In the genomic region with DNA sequence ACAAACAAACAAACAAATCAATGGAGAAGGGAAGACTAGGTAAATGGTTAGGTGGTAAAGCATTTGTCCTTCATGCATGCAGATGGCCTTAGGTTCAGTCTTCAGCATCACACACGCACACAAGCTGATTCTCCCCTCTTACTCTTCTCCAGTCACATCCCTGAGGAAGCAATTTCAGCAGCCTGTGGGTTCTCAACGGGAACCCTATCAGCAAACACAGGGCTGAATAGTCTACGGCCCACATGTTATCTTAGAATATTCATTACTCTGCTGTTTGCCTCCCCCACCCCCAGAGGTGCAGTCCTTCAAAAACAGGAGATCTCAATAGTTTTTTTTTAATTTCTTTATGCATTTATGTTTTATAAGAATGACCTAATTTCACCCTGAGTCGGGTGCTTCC, we compare ENCODE assay signal across 40 mouse cellular contexts. TPM values are rescaled to one million over a fixed set of nuclear protein-coding genes. Genes with fewer than 3 reads are reported as not detected.
"Had no signal": no experiment of that assay in that cellular context is flagged by ENCODE, and none has a peak within 500 bp of the region (broad histone marks: within the 10 kb centered on the region; RNA-seq: fewer than 3 reads in every experiment).

No protein-coding gene starts in this region.

- H3K27ac ChIP-seq: heart, embryonic 13.5 days; heart, embryonic 15.5 days; hindbrain, embryonic 13.5 days; hindbrain, embryonic 15.5 days; hindbrain, postnatal 0 days; limb, embryonic 13.5 days; limb, embryonic 15.5 days; liver, embryonic 12.5 days; liver, embryonic 14.5 days had no signal

- ATAC-seq: hindbrain, postnatal 0 days; intestine, embryonic 16.5 days; liver, embryonic 12.5 days had no signal

- H3K4me1 ChIP-seq: liver, embryonic 12.5 days had no signal

- H3K9me3 ChIP-seq: heart, embryonic 13.5 days; heart, embryonic 15.5 days; hindbrain, embryonic 13.5 days; hindbrain, embryonic 15.5 days; limb, embryonic 13.5 days; limb, embryonic 15.5 days; liver, embryonic 12.5 days had no signal

- H3K36me3 ChIP-seq: heart, embryonic 13.5 days; hindbrain, embryonic 13.5 days; hindbrain, embryonic 15.5 days; limb, embryonic 13.5 days; limb, embryonic 15.5 days; liver, embryonic 12.5 days had no signal

- H3K4me3 ChIP-seq: heart, embryonic 13.5 days; heart, embryonic 15.5 days; hindbrain, embryonic 13.5 days; hindbrain, embryonic 15.5 days; limb, embryonic 13.5 days; limb, embryonic 15.5 days; liver, embryonic 12.5 days had no signal

- H3K9ac ChIP-seq: heart, embryonic 13.5 days; heart, embryonic 15.5 days; hindbrain, embryonic 13.5 days; hindbrain, embryonic 15.5 days; limb, embryonic 13.5 days; limb, embryonic 15.5 days; liver, embryonic 12.5 days; liver, embryonic 14.5 days had no signal

- DNase-seq: gastrocnemius, postnatal 14 days; gastrocnemius, postnatal 36 days; heart, adult 18-20 months; heart, postnatal 14 days; heart, postnatal 36 days; kidney, adult 11 months; kidney, adult 2 months; kidney, adult 9 months; kidney, postnatal 10 days; kidney, postnatal 25 days; layer of hippocampus, adult 9-11 months; layer of hippocampus, postnatal 36 days; left cerebral cortex, postnatal 4 days had no signal

- H3K4me2 ChIP-seq: heart, embryonic 11.5 days; heart, embryonic 13.5 days; heart, embryonic 15.5 days; hindbrain, embryonic 13.5 days; hindbrain, embryonic 15.5 days; limb, embryonic 13.5 days; limb, embryonic 15.5 days; liver, embryonic 12.5 days had no signal

RNA-seq across cellular contexts. Expression of a gene that starts 3.8 kb away (rescaled TPM):
- total RNA-seq: gastrocnemius, adult 8-10 months; gastrocnemius, postnatal 14 days; gastrocnemius, postnatal 36 days; heart, adult 18-20 months; heart, postnatal 14 days; heart, postnatal 36 days; hematopoietic stem cell, adult 5-6 weeks; layer of hippocampus, adult 18-20 months; layer of hippocampus, adult 8-10 months; layer of hippocampus, postnatal 14 days; layer of hippocampus, postnatal 36 days; left cerebral cortex, adult 18-20 months; left cerebral cortex, adult 8-10 months; left cerebral cortex, postnatal 10 days; left cerebral cortex, postnatal 25 days; left cerebral cortex, postnatal 4 days; liver, adult 2 months had no signal
- polyA plus RNA-seq: heart, embryonic 11.5 days; heart, embryonic 13.5 days; heart, embryonic 15.5 days; heart, postnatal 0 days; hindbrain, embryonic 11.5 days; hindbrain, embryonic 13.5 days; hindbrain, embryonic 15.5 days; hindbrain, postnatal 0 days; intestine, embryonic 14.5 days; intestine, embryonic 16.5 days; kidney, embryonic 16.5 days; large intestine, adult 2 months; limb, embryonic 11.5 days; limb, embryonic 13.5 days; limb, embryonic 15.5 days; liver, adult 2 months; liver, embryonic 12.5 days; liver, embryonic 14.5 days had no signal

RNA-seq across cellular contexts. Expression of a gene that starts 43.5 kb away (rescaled TPM):
- total RNA-seq: gastrocnemius, adult 8-10 months; gastrocnemius, postnatal 36 days; heart, adult 18-20 months; heart, postnatal 14 days; heart, postnatal 36 days; hematopoietic stem cell, adult 5-6 weeks had no signal
- polyA plus RNA-seq: heart, postnatal 0 days; limb, embryonic 11.5 days; liver, embryonic 12.5 days; liver, embryonic 14.5 days had no signal

RNA-seq across cellular contexts. Expression of a gene that starts 51.8 kb away (rescaled TPM):
- total RNA-seq: heart, postnatal 36 days; hematopoietic stem cell, adult 5-6 weeks; liver, adult 2 months had no signal
- polyA plus RNA-seq: large intestine, adult 2 months; liver, adult 2 months; liver, embryonic 14.5 days had no signal
